Mouse (Mus musculus) heart, embryonic 14.5 days (tissue): ENCODE data around the gene Ino80. TPM values are rescaled to one million over a fixed set of nuclear protein-coding genes. Genes with fewer than 3 reads are reported as not detected.

Source experiments
- polyA plus RNA-seq: library from polyadenylated mRNA; unstranded; fragments of >200 nt; fragmentation: Nextera tagmentation; extraction: Ambion mirVana; gene quantifications from 2 replicates; pipeline ENCODE4 v1.2.1, GENCODE M21; 2014

Ino80 gene
- polyA plus RNA-seq, 1 experiment from 2014 or later = 3.7 TPM

Other genes starting within 250 kb of the Ino80 start
- gene Ppp1r14d, start 247.8 kb downstream of the Ino80 start, polyA plus RNA-seq = not detected in 2 replicates
- 0.20 and 0.38 TPM in 2 replicates for gene Spint1, start 240.3 kb downstream of the Ino80 start, polyA plus RNA-seq
- gene Rhov, start 206.4 kb downstream of the Ino80 start, polyA plus RNA-seq = 0.19 TPM in 1 of 2 replicates, not detected in the other
- gene Vps18, start 188.9 kb downstream of the Ino80 start, polyA plus RNA-seq = 7.8 and 8.7 TPM in 2 replicates
- gene Dll4, start 151.9 kb downstream of the Ino80 start, polyA plus RNA-seq = 6.9 and 8.8 TPM in 2 replicates
- 0.32 and 0.67 TPM in 2 replicates for gene Chac1, start 126.5 kb downstream of the Ino80 start, polyA plus RNA-seq
- gene Exd1, start 69.9 kb upstream of the Ino80 start, polyA plus RNA-seq = 0.04 and 0.14 TPM in 2 replicates
- 46.4 and 48.7 TPM in 2 replicates for gene Chp1, start 70.0 kb upstream of the Ino80 start, polyA plus RNA-seq
- 36.9 and 39.7 TPM in 2 replicates for gene Nusap1, start 140.6 kb upstream of the Ino80 start, polyA plus RNA-seq
- gene Oip5, start 140.8 kb upstream of the Ino80 start, polyA plus RNA-seq = 17.7 and 20.7 TPM in 2 replicates
- gene Ndufaf1, start 185.1 kb upstream of the Ino80 start, polyA plus RNA-seq = 54.5 and 55.5 TPM in 2 replicates
- 16.2 and 19.8 TPM in 2 replicates for gene Rtf1, start 197.4 kb upstream of the Ino80 start, polyA plus RNA-seq